Mouse (Mus musculus) olfactory bulb, adult 2 months (tissue): Measurements from ENCODE around the gene Krt7.

ENCODE experiments used
- CTCF ChIP-seq: fragments of 200-500 bp; IDR thresholded peaks from 2 replicates; pipeline ENCODE4 v1.5.1; 2012; ENCODE audit warnings: low read depth, mild to moderate bottlenecking, low read length, moderate library complexity; ENCODE audit not compliant: insufficient read depth
- POLR2A ChIP-seq: fragments of 200-500 bp; IDR thresholded peaks from 2 replicates; pipeline ENCODE4 v1.6.1; 2012; ENCODE audit warnings: mild to moderate bottlenecking, low read depth, low read length, moderate library complexity; ENCODE audit not compliant: insufficient read depth

DNA sequence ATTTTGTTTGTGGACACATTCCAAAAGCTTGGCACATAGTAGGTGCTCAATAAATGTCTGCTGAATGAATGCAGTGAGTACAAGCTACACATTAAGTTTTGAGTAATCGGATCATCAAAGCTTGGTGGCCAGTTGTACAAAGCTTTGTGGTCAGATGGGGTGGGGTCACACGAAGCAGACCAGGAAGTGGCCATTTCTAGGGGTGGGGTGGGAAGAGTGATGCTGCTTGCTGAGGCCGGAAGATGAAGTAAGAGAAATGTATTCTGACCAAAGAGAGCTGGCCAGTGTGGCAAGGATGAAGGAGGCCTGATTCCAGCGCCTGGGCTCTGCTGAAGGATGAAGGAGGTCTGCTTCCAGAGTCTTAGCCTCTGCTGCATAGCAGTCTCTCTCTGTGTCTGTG is 58.2 kb downstream of the Krt7 start:
- TF ChIP-seq CTCF = no peak
- TF ChIP-seq POLR2A = no peak
